9 mouse cellular contexts compared by ENCODE assay signal in genomic region chr15:93283349-93283748, GRCm38 (mm10). TPM values are rescaled to one million over a fixed set of nuclear protein-coding genes. Genes with fewer than 3 reads are reported as not detected.
DNase-seq lines count a peak whose midpoint lies in the region; ATAC-seq and TF ChIP-seq lines count a peak whose summit lies in the region.
"Had no signal": no experiment of that assay in that cellular context is flagged by ENCODE, and none has a peak within 500 bp of the region (broad histone marks: within the 10 kb centered on the region; RNA-seq: fewer than 3 reads in every experiment).

No protein-coding gene starts in this region.

- no peak overlapping the region for H3K27ac ChIP-seq in lung, embryonic 14.5 days (ENCODE audit: low read depth)
- H3K27ac ChIP-seq: embryonic facial prominence, embryonic 13.5 days had no signal

- WGBS in lung, embryonic 14.5 days, result 73% methylated on average over 11 of the region's 11 CpGs

- TF ChIP-seq CTCF in lung, embryonic 14.5 days (IDR thresholded peaks at IDR 0.05; ENCODE audit: low read depth), result peak; percentile 47

- no peak overlapping the region for H3K4me2 ChIP-seq in lung, embryonic 14.5 days
- H3K4me2 ChIP-seq: embryonic facial prominence, embryonic 13.5 days had no signal

- peak; percentile 66 for DNase-seq in adrenal gland, postnatal 14 days
- no peak for DNase-seq in adrenal gland, postnatal 25 days
- DNase-seq in lung, embryonic 14.5 days, result peak; percentile 40
- no peak for DNase-seq in lung, adult 18-20 months
- DNase-seq in brain, adult 2 months (ENCODE audit: low read depth, low spot score), result peak; percentile 43
- DNase-seq in lung, postnatal 14 days, result peak; percentile 30
- DNase-seq in neural tube, embryonic 10.5 days (ENCODE audit: extremely low spot score, low spot score), result no peak
- no peak for DNase-seq in layer of hippocampus, postnatal 14 days (ENCODE audit: low spot score in 2 of 2)

- H3K4me1 ChIP-seq in lung, embryonic 14.5 days (ENCODE audit: insufficient read depth), result no peaks in the 10 kb centered on the region
- H3K4me1 ChIP-seq: embryonic facial prominence, embryonic 13.5 days had no signal

- H3K27me3 ChIP-seq in lung, embryonic 14.5 days (ENCODE audit: insufficient read depth, low read length), result no peaks in the 10 kb centered on the region
- H3K27me3 ChIP-seq: embryonic facial prominence, embryonic 13.5 days had no signal

- peaks cover 44% of the 10 kb centered on the region for H3K36me3 ChIP-seq in lung, embryonic 14.5 days (ENCODE audit: insufficient read depth)

- no peaks in the 10 kb centered on the region for H3K9me3 ChIP-seq in lung, embryonic 14.5 days (ENCODE audit: low read depth, low read length)
- H3K9me3 ChIP-seq: embryonic facial prominence, embryonic 13.5 days had no signal

- H3K9ac ChIP-seq in lung, embryonic 14.5 days, result no peak overlapping the region
- H3K9ac ChIP-seq: embryonic facial prominence, embryonic 13.5 days had no signal

- no peak overlapping the region for H3K4me3 ChIP-seq in lung, embryonic 14.5 days (ENCODE audit: low read depth, low read length)
- H3K4me3 ChIP-seq: embryonic facial prominence, embryonic 13.5 days had no signal

- ATAC-seq in lung, embryonic 14.5 days (ENCODE audit: insufficient read depth), result no peak

RNA-seq across cellular contexts. Expression of gene Gxylt1, which starts 8.4 kb away (rescaled TPM):
- total RNA-seq in adrenal gland, postnatal 14 days (2021), result 33.7 and 36.4 TPM in 2 replicates
- 35.6 and 37.9 TPM in 2 replicates for total RNA-seq in adrenal gland, postnatal 25 days (2021)
- 18.1 and 19.1 TPM in 2 replicates for polyA plus RNA-seq in lung, embryonic 14.5 days (2014; fragmentation: Nextera tagmentation; extraction: Ambion mirVana)
- 1 to 10 TPM; 9.1 to 10.0 TPM for total RNA-seq in layer of hippocampus, postnatal 14 days (2021)

RNA-seq across cellular contexts. Expression of gene Yaf2, which starts 53.4 kb away (rescaled TPM):
- 35.8 and 37.3 TPM in 2 replicates for total RNA-seq in adrenal gland, postnatal 14 days (2021)
- total RNA-seq in adrenal gland, postnatal 25 days (2021), result 36.5 and 42.2 TPM in 2 replicates
- 95.3 and 97.7 TPM in 2 replicates for polyA plus RNA-seq in lung, embryonic 14.5 days (2014; fragmentation: Nextera tagmentation; extraction: Ambion mirVana)
- 10 to 100 TPM; 88.2 to 88.7 TPM for total RNA-seq in layer of hippocampus, postnatal 14 days (2021)

Comparison
In these comparisons a context has a peak if more than half of its experiments do, and no peak if none do; other contexts are left out.
1. DNase-seq: peak in adrenal gland, postnatal 14 days (single experiment), lung, embryonic 14.5 days (single experiment), brain, adult 2 months (single experiment) and lung, postnatal 14 days (single experiment); none in adrenal gland, postnatal 25 days (single experiment), lung, adult 18-20 months (0 of 2), neural tube, embryonic 10.5 days (single experiment) and layer of hippocampus, postnatal 14 days (0 of 2).